Mouse (Mus musculus) monocyte, adult 2 months (primary cell): ENCODE results near the gene Tiparp.

Experiments
- DNase-seq, 2 experiments: peaks; one replicate each; pipeline ENCODE4 v3.0.0; 2022; ENCODE audit warnings: low spot score in 2 of 2, low read depth in 1 of 2

The Tiparp gene

DNA sequence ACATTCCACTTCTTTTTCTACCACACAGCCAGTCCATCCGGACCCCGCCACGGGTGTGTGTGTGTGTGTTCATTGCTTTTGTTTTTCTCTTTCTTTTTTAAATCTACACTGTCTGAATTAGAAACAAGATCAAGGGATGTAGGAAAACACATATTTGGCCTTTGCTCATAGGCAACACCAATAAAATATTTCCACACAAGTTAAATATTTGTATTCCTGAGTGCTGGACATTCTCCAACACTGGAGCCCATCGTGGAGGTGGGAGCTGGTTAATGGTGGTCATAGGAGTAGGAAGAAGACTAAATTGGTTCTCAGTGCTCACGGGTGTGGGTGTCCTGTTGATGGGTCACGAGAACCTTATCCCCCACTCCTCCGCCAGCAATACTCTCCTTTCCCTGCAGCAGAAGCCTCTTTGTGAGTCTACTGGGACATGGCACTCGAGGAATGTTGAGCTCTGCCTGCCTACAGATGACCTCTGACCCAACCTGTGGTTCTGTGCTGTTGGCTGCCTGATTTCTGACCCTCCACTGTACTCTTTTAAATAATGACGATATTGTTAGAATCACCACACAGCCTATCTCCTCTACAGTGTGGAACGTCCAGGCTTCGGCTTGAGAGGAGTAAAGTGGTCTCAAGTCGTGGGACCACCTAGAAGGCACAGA is 51.2 kb downstream of the Tiparp start:
- no peak for DNase-seq

DNA sequence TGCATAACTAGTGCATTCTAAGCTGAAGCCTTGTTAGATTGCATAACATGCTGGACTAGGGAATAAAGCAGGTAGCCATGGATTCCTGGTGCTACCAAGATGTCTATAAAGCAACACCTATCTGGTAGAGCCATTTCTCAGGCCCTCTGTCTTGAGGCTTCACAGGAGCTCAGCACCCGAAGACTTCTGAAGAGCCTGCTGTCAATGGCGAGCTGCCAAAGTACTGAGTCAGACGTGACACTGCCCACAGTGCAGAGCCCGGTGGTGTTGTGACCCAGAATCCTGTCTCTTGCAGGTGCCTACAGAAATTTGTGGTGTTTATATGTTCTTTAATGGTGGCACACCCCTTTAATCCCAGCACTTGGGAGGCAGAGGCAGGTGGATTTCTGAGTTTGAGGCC is 53.4 kb downstream of the Tiparp start:
- no peak for DNase-seq

DNA sequence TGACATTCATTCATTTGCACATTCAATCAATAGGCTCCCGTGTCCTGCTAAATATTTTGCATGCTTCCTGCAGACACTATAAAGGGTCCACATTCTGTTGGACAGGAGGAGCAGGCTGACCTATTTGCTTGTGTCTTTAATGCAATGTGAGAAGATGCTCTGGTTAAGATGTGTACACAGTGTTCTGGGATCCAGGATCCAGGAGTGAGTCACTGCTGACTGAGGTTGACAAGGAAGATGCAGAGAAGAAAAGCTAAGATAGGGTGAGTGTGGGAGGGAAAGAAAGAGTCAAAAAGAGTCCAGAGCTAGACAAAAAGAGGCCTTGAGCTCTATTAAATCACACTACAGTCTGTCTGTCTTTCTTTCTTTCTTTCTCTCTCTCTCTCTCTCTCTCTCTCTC is 56.1 kb downstream of the Tiparp start:
- no peak for DNase-seq

DNA sequence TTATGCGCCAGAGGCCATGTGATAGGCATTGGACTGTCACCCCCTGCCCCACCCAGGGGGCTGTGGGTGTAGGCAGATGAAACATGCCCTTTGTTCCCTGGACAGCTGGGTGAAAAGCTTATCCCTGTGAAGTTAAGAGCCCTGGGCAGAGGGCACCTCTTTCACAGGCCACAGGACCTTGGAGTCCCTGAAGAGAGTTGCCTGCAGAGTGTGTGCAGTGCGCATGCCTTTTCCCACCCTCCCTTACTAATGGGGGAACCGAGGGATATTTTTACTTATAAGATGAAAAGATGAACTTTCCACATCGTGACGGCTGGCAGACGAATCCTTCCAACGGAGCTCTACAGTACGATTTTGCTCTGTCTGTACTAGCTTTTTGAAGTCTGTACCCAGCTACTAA is 57.1 kb downstream of the Tiparp start:
- DNase-seq, result no peak

DNA sequence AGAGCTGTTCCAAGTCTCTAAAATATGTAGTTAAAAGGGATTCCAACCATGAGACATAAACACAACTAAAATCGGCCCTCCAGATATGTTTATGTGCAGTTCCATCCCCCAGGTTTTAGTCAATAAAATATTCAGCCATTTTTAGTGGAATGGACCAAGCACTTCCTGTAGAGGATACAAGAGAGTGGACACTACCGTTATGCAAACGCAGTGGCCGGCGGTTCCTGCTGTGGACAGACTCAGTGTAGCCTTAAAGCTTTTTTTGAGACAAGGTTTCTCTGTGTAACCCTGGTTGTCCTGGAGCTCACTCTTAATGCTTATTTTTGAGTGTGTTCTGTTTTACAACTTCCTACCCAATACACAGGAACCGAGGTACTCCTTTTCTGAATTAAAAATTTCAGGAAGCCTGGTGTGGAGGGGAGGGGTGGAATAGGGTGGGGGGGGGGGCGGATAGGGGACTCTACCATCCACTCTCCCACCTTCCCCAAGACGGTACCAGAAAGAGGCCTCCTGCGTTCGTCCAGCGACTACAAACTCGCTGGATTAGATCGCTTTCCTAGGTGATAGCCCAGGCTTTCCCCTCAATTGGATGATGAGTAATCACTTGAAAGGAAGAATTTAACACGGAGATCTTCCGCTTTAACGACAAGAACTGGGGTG is 57.7 kb downstream of the Tiparp start:
- no peak for DNase-seq

DNA sequence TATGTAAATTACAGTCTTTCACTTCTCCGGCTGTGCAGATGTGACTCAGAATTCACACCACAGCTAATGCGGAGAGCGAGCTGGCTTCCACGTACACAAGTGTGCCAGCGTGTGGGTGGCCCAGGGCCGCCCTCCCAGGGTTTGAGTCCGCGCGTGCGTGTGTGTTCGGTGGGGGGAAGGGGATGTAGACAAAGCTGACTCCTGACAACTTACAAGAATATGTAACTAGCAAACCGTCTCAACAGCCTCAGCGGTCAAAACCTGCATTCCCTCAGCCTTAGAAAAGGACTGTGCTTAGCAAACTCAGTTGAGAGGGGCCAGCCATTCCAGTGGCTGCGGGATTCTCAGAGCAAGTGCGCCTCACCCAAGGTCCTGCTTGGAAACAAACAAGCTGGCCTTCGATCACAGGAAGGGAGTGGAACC is 58.3 kb downstream of the Tiparp start:
- no peak for DNase-seq

DNA sequence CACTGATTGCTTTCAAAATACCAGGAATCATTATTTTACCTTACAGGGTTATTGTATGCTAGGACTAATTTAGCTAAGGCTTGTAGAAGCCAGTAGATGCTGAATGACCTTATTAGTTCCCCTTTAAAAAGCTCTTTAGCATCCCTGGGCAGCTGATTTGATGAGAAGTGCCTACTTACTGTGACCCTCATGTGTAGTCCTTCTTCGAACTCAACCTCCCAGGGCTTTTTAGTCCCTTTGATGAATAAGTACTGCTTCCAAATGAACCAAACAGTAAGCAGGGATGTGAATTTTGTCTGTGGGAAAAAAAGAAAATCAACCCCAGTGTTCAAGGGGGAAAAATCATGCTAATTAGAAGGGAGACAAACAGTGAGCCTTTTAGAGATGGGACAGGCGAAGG is 58.8 kb downstream of the Tiparp start:
- DNase-seq, result no peak

DNA sequence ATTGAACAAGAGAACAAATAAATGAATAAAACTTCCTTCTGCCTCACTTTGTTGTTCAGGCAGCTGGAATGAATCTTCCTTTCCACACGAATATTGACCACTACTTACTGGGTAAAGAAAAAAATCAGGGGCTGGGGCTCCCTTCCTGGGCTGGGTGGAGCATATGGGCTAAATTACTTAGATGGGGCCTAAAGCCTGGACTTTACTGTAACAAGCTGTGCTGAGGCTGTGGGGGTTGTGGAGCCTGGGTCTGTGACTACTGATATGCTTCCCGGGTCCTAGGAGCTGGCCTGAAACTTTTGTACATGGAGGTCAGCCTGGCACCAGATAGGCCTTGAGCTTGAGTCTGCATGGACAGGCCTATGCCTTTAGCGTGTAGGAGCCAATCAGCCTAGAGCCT is 60.2 kb downstream of the Tiparp start:
- DNase-seq, result no peak

DNA sequence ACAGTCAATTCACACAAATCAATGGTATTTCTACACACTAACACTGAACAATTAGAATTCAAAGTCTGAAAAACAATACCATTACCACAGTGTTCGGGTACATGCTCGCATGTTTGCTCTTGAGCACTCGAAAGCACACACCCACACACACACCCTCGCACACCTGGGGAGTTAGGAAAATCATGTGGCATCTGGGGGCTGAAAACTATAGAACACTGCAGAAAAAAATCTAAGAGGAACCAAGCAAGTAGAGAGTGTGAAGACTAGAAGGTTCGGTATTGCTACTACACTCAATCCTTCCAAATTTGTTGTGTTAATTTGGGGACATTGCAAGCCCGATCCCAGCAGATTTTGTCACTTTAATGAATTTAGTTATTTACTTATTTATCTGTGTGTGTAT is 64.6 kb downstream of the Tiparp start:
- DNase-seq, result no peak

DNA sequence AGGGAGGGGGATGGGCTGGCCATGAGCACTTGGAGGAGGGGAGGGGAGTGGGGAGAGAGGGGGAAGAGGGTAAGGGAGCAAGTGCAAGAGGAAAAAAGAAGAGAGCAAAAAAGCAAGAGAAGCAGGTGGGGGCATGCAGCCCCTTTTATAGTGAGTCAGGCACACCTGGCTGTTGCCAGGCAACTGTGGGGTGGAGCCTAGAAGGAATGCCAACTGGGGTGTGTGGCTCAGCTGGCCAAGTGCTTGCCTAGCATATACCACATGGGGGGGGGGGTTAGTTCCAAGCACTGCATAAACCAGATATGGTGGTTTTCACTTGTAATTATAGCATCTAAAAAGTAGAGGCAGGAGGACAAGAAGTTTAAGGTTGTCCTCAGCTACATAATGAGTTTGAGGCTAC is 66.3 kb downstream of the Tiparp start:
- DNase-seq, result no peak

DNA sequence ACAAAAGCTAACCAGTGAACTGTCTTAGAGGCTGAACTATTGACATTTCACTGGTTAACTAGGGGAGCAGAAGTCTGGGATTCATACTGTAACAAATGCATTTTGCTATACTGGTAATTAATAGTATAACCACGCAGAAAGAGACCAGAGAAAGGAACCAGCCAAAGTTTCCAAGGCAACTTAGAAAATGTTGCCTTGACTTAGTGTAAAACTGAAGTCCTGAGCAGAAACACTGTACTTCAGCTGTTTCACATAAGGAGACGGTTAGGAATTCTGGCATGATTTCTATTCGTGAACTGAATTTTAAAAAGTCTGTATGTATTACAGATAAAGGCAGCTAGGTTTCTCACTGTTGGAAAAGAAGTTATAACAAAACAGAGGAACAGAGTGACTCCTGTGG is 67.0 kb downstream of the Tiparp start:
- DNase-seq, result no peak

DNA sequence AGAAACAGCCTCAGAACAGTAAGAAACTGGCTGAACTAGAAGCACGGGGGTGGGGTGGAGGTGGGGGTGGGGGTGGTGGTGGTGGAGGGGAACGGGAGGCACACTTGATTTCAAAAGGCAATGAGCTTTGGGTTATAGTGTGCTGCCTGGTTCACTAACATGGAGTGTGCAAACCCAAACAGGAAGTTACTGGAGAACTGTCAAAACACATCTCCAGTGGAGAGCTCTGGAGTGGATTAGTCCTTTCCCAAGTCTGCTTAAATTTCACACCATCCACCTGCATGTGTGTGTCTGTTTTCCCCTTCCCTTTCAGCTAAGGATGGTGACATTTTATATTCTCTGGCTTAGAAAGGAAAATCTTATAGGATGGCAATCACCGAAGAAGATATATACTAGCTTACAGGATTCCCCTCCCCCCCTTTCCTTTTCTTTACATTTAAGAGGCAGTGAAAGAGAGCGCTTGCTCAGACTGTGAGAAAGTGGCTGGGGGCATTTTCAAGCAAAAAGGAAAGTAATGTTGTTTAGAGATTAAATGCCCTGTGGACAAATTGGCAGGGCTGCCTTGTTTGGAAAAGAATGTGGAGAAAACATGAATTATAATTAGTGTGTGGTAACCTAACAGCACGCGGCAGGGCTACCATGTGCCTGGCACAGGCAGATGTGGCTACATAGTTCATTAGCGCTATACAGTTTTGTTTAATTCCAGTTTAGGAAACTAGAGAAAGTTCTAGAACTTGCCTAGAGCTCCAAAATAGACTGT is 70.0 kb downstream of the Tiparp start:
- DNase-seq, result no peak

DNA sequence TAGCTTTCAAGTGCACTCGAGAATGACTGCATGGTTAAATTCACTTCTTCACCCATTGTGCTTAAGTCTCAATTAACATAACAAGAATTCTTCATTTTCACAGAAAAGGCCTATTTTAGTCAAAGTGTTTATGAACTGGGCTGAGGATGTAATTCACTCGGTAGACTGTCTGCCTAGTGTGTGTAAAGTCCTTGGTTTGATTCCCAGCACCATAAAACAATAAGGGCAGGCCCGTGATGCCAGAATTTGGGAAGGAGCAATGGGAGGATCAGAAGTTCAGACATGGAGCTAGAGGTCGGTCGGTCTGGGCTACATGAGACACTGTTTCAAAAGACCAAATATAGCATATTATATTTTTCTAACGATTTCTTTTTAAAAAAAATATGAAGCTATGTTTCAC is 70.9 kb downstream of the Tiparp start:
- no peak for DNase-seq

DNA sequence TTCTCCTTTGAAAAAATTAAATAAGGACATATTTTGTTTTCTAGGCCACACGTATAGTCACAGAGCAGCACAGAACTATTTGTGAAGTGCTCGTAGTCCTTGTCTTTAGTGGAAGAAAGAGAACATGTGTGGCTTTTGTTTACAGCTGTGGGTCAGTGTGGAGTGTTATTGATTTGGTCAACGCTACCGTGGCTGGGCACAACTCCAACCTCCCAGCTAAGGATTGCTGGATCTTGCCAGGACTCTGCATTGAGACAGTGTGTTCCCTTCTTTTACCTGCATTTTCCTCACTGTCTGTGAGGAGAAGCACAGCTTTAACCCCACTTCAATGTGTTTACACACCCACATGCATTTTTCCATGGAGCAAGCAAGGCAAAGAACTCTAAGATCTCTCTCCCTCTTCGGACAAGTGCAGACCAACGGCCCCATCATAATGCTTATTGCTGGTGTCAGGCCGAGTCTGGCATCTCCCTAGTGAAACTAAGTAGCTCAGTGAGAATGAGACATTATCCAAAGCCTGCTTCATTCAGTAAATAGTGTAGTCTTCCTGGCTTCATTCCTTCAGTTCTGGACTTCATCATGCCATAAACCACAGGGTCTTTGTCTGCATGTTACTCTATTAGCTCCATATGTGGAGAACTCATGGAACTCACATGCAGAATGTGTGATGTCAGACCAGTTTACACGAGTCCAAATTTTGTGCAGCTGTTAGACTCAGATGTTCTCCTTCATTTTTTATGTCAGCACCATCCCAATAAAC is 73.3 kb downstream of the Tiparp start:
- DNase-seq, result no peak

DNA sequence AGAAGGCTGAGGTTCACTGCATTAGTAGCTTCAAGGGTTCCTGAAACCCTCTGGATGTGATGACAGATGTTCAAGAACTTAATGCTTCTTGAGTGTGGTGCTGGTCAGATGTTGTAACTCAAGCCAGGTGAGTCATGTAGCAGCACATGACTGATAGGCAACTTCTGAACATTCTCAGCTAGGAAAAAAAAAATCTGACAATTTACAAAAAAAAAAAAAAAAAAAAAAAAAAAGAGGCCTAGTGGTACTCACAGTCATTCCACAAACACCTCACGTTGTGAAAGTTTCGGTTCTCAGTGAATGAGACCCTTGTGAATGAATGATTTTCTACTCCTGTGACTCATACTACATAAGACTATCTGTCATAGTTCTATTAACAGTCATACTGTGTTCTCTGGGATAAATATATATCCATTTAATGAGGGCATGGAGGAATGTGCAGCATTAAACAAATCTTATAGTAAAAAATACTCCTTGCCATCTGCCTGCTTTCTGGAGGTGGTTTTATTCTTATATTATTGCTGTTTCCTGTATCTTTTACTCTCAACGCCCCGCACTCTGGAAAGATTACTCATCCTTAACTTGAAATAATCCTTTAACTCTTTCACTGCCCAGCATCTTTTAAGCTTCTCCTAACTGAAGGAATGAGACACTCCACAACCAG is 75.3 kb downstream of the Tiparp start:
- no peak for DNase-seq
